Mouse (Mus musculus): ENCODE measurements at regions not wholly inside any gene's neighbourhood (a gene's known extent, or its start where the extent isn't known, plus 50 kb on each side); places are given as distances from the start of the nearest gene placed in this dataset.

DNA sequence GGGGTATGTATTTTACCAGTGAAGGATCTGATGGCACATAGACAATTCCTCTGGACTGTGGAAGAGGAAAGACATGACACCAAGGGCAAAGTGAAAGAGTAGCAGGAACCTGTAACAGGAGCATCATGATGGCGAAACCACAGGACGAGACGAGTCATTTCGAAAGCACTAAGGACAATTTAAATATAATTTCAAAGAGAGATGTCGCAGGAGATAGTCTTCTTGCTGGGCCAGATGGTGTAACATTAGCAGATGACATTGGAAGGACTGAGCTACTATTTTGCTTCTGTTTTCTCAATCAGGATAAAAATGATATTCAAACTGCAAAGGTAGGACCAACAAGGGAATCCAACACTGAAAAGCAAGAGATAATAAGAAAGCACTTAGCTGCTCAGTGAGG lies 1009.7 kb upstream of the Adgrl4 start:
- DNase-seq: no peak

DNA sequence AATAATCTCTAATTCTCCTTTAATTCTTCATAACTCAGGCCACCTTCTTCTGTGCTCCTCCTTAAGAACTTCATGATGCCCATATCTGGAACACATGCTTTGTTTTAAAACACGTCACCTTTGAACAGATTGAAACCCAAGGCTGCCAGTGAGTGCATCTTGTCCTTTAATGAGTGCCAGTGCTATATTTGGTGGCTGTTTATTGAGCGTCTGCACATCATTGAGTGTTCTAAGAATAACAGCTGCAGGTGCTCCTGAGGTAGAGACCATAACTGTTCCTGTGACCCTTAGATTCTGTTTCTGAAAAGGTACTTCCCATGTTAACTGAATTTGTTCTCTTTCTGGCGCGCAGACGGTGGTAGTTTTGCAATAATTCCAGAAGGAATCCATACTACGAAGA lies 1006.4 kb upstream of the Adgrl4 start:
- DNase-seq: no peak

DNA sequence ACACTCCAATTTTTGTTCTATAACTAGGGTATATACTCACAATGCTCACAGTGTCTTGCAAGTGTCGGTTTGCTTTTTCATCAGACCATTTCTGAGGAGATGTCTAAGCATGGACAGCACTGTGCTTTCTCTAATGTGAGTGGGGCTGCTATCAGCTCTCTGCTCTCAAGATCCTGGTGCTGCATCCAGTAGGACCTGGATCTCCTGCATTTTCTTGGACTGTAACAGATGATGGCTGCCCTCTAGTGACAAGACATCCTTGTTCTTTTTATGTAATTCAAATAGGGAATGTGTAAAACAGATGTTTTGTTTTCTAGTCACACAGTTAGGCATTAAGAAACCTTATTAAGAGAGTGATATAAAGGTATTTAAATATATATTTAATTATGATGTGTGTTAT lies 1002.5 kb upstream of the Adgrl4 start:
- peak in 1 of 2 experiments; percentile 10 for DNase-seq

DNA sequence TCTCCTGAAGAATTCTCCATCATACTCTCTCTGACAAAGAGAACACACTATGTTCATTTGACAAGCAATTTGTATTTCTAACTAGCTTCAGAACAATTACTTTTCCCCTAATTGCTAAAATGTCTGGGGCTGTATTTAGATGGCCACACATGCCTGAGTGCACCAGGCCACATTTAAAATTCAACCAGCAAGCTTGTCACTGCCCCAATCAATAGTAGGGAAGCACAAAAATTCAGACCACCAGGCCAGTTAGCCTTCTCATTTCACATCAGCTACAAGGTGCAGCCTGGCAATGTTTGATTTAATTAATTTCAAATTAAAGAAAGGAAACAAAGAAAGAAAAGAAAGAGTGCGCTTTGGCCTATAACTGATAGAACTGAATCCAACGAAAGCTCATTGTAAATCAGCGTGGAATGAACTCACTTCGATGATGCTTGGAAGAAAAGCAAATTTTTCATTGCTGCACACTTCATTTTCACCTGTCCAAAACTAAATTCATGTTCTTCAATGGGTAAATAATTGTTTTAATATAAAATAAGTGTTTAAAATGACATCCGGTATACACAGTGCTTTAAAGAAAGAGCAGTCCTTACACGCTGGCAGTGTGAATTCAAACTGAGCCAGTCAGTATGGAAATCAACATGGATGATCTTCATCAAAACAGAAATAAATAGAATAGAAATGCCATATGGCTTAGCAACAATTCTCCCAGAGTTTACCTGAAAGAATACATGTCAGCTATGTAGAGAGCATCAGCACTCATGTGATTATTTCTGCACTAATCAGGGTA lies 1001.7 kb upstream of the Adgrl4 start:
- DNase-seq: no peak

Measured in kidney, postnatal 4 days (tissue).